Mouse (Mus musculus): Measurements from ENCODE around the gene Hspb1.

DNA sequence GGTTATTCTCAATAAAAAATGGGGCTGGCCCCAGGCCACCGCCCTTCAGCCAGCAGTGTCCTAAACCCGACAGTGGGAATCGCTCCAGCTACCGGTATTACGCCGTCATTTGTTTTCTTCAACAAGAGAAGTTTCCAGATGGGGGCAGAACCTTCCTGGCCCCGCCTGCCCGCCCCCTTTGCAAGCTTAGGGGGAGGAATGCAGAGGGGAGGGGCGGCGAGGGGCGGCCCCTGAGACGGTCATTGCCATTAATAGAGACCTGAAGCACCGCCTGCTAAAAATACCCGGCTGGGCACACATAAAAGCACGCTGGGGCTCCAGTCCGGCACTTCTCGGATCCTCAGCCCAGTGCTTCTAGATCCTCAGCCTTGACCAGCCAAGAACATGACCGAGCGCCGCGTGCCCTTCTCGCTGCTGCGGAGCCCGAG lies at the start of gene Hspb1:
- TF ChIP-seq CTCF (IDR thresholded peaks at IDR 0.05; ENCODE audit: control insufficient read depth, insufficient read depth, insufficient replicate concordance, low read depth, low read length), result no peak
- peak; percentile 64 for TF ChIP-seq POLR2A (IDR thresholded peaks at IDR 0.05; ENCODE audit: control insufficient read depth, low read depth, low read length)

All from testis, adult 2 months (tissue).